Mouse (Mus musculus) embryonic facial prominence, embryonic 14.5 days (tissue): ENCODE data around the gene Als2cr12. TPM values are rescaled to one million over a fixed set of nuclear protein-coding genes. Genes with fewer than 3 reads are reported as not detected.

ENCODE experiments used
- ATAC-seq: fragments of 200-750 bp; cut with Nextera tagmentation; 2 replicates; pipeline ENCODE4 v1.8.0; 2017; ENCODE audit warnings: low read depth, moderate number of reproducible peaks, moderate TSS enrichment
- DNase-seq: peaks from one replicate; pipeline ENCODE4 v3.0.0-alpha.2; 2015; ENCODE audit warnings: low spot score
- H3K27ac ChIP-seq: fragments of 300-500 bp; sonication (generic); replicated peaks from 2 replicates; pipeline ENCODE4 v1.5.1; 2014; ENCODE audit warnings: low read depth, mild to moderate bottlenecking, low read length, moderate library complexity
- H3K27me3 ChIP-seq: fragments of 300-500 bp; sonication (generic); replicated peaks from 2 replicates; pipeline ENCODE4 v1.6.1; 2014; ENCODE audit warnings: low read length; ENCODE audit not compliant: control insufficient read depth, insufficient read depth
- H3K36me3 ChIP-seq: fragments of 300-500 bp; sonication (generic); 2 replicates; pipeline ENCODE4 v1.6.1; 2014; ENCODE audit warnings: low read length, mixed read lengths; ENCODE audit not compliant: control insufficient read depth, insufficient read depth
- H3K4me1 ChIP-seq: fragments of 300-500 bp; sonication (generic); 2 replicates; pipeline ENCODE4 v1.6.1; 2014; ENCODE audit warnings: antibody characterized with exemption, low read length; ENCODE audit not compliant: control insufficient read depth, insufficient read depth
- H3K4me2 ChIP-seq: fragments of 300-500 bp; sonication (generic); 2 replicates; pipeline ENCODE4 v1.6.1; 2014; ENCODE audit warnings: low read depth, mild to moderate bottlenecking, low read length, moderate library complexity, mixed read lengths
- H3K4me3 ChIP-seq: fragments of 300-500 bp; sonication (generic); 2 replicates; pipeline ENCODE4 v1.5.1; 2014; ENCODE audit warnings: low read depth, mild to moderate bottlenecking, low read length
- H3K9ac ChIP-seq: fragments of 300-500 bp; sonication (generic); 2 replicates; pipeline ENCODE4 v1.6.1; 2014; ENCODE audit warnings: low read depth, mild to moderate bottlenecking, low read length, moderate library complexity, mixed read lengths
- H3K9me3 ChIP-seq: fragments of 300-500 bp; sonication (generic); 2 replicates; pipeline ENCODE4 v1.6.1; 2016; ENCODE audit warnings: low read length; ENCODE audit not compliant: control insufficient read depth
- WGBS: fragments of 180-500 bp; shearing (Covaris S2); extraction: QIAGEN DNeasy Blood & Tissue Kit; methylation state at CpG from one replicate; pipeline ENCODE4 v1.1.7; 2014; 5-methylcytosine and 5-hydroxymethylcytosine counted together
- polyA plus RNA-seq: library from polyadenylated mRNA; unstranded; fragments of >200 nt; fragmentation: Nextera tagmentation; extraction: Ambion mirVana; gene quantifications from 2 replicates; pipeline ENCODE4 v1.2.1, GENCODE M21; 2014

The Als2cr12 gene
- polyA plus RNA-seq, 1 experiment from 2014 or later, result 0.13 TPM

DNA sequence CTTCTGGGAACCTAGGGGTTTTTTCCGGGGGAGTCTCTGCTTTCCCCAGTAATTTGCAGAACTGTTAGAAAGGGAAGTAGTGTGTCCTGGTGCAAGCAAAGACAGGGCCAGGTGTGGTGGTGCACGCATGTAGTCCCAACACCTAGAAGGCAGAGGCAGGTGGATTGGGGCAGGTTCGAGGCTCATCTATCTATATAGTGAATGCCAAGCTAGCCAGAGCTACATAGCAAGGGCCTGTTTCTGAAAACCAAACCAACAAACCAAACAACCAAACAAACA, 32.7 kb upstream of the Als2cr12 start:
- ATAC-seq (no peak), DNase-seq (no peak)
- Histone ChIP-seq H3K27me3 (no peaks in the 10 kb centered on the region), H3K9ac (no peak overlapping the region), H3K4me1 (0 out of 2 replicates have a peak, but pooled peaks cover 4% of the 10 kb centered on the region), H3K27ac (no peak overlapping the region), H3K4me3 (no peak overlapping the region), H3K36me3 (peaks cover 41% of the 10 kb centered on the region), H3K4me2 (no peak overlapping the region), H3K9me3 (no peaks in the 10 kb centered on the region)
- WGBS, result 96% methylated on average over 3 of the region's 3 CpGs

DNA sequence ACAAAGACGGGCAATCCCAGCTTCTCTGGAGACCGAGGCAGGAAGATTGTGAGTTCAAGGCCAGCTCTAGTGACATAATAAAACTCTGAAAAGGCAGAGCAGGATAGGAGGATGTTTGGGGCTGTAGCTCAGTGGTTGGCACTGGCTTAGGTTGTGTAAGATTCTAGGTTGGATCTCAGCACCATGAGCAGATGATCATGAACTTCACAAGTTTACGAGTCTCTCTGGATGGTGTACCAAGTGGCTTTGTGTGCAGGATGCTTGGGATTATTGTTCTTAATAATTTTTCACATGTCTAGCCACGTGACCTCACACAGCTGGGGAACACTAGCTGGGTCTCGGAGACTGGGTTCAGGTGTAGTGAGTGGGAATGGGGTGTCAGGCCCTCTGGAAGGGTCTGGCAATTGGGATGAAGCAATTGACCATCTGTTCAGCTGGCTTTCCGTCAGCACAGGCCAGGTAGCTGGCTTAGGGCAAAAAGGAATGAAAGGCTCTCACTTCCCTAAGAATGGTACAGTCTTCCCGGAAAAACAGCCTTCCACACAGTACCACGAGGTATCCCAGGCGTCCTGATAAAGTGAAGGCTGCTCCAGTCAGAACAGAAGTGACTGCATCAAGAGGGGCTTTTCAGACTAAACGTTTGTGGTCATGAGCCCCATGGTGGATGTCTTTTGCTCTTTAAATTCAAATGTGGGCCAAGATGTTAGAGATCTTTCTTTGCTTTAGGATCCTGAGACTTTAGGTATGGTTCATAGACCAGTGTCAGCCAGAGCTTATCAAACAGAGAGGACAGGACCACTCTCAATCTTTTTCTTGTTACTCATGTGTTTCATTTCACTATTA, 32.2 kb upstream of the Als2cr12 start:
- 88% methylated on average over 10 of the region's 10 CpGs for WGBS
- no peak overlapping the region for H3K4me3 ChIP-seq
- DNase-seq (no peak), ATAC-seq (no peak)
- no peak overlapping the region for H3K9ac ChIP-seq
- H3K9me3 ChIP-seq, result no peaks in the 10 kb centered on the region
- 0 out of 2 replicates have a peak, but pooled peaks cover 4% of the 10 kb centered on the region for H3K4me1 ChIP-seq
- no peak overlapping the region for H3K27ac ChIP-seq
- peaks cover 41% of the 10 kb centered on the region for H3K36me3 ChIP-seq
- H3K4me2 ChIP-seq, result no peak overlapping the region
- H3K27me3 ChIP-seq, result no peaks in the 10 kb centered on the region

DNA sequence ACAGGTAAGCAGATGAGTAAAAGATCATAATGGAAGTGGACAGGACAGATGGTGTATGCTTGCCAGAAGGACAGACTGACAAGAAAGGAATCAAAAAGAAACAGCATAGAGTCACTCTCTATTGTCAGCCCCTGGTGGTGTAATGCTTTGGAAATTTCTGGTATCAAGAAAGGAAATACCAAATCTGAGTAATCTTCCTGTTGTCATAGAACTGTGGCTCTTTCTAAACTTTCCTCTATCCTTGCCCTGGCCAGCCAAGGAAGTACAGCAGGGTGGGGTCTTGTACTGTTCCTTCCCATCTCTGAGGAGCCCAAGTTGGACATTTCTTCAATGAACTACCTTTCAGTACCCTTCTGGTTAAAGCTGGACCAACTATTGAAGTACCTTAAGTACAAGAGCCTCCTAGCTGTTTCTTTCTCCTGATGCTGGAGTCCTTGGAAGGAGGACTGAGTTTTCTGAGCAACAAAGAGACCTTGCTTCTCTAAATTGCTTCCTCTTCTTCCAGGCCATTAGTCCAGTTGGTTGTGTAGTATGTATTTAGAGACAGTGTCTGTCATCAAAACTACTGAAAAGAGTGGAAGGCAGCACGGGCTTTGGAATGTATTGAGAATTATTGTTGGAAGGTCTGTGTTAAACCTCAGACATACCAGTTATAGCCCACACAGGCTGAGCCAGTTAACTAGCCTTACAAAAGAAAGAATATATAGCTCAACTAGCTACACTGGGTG, 31.4 kb upstream of the Als2cr12 start:
- no peak overlapping the region for H3K4me3 ChIP-seq
- ATAC-seq, result no peak
- no peaks in the 10 kb centered on the region for H3K27me3 ChIP-seq
- no peak overlapping the region for H3K9ac ChIP-seq
- H3K27ac ChIP-seq, result no peak overlapping the region
- no peak overlapping the region for H3K4me2 ChIP-seq
- 82% methylated on average over 1 of the region's 1 CpGs for WGBS
- H3K4me1 ChIP-seq, result 0 out of 2 replicates have a peak, but pooled peaks cover 4% of the 10 kb centered on the region
- peaks cover 41% of the 10 kb centered on the region for H3K36me3 ChIP-seq
- no peaks in the 10 kb centered on the region for H3K9me3 ChIP-seq
- no peak for DNase-seq

DNA sequence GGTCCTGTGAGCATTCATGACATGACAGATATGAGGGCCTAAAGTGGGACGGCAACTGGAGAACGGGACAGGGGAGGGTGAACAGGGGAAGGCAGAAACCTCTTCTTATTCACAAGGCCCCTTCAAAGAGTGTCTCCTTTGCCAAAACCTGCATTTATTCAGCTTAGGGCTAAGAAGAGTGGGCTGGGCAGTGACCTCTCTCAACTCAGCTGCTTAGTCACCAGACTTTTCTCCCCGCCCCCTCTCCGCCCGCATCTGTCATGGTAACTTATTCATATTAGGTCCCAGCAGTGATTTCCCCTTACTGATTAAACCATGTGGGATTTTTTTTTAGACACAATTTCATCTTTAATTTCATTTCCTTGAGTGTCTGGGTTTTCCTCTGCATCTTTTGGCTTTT, 30.0 kb upstream of the Als2cr12 start:
- Histone ChIP-seq H3K27ac (no peak overlapping the region), H3K9ac (no peak overlapping the region), H3K4me2 (no peak overlapping the region), H3K9me3 (no peaks in the 10 kb centered on the region), H3K36me3 (peaks cover 39% of the 10 kb centered on the region), H3K4me1 (0 out of 2 replicates have a peak, but pooled peaks cover 4% of the 10 kb centered on the region), H3K4me3 (no peak overlapping the region), H3K27me3 (no peaks in the 10 kb centered on the region)
- ATAC-seq, result no peak
- WGBS, result 81% methylated on average over 5 of the region's 5 CpGs
- no peak for DNase-seq

DNA sequence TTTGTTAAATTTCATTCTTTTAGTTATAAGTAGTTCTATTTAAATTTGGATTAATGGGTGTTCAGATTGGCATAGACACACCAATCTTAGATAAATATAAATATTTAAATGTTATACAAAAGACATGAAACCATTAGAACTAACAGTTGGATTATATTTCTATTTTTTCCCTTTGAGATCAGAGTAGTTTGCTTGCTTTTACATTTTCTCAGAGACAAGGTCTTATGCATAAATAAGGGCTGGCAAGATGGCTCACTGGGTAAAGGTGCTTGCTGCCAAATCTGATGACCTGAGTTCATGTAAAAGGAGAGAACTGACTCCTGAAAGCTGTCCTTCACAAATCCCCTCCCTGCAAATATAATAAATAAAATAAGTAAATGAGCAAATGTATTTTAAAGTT, 29.3 kb upstream of the Als2cr12 start:
- H3K36me3 ChIP-seq, result peaks cover 35% of the 10 kb centered on the region
- no peaks in the 10 kb centered on the region for H3K9me3 ChIP-seq
- no peak overlapping the region for H3K27ac ChIP-seq
- DNase-seq (no peak), ATAC-seq (no peak)
- 0 out of 2 replicates have a peak, but pooled peaks cover 4% of the 10 kb centered on the region for H3K4me1 ChIP-seq
- no peak overlapping the region for H3K4me3 ChIP-seq
- H3K27me3 ChIP-seq, result no peaks in the 10 kb centered on the region
- no peak overlapping the region for H3K4me2 ChIP-seq
- H3K9ac ChIP-seq, result no peak overlapping the region

DNA sequence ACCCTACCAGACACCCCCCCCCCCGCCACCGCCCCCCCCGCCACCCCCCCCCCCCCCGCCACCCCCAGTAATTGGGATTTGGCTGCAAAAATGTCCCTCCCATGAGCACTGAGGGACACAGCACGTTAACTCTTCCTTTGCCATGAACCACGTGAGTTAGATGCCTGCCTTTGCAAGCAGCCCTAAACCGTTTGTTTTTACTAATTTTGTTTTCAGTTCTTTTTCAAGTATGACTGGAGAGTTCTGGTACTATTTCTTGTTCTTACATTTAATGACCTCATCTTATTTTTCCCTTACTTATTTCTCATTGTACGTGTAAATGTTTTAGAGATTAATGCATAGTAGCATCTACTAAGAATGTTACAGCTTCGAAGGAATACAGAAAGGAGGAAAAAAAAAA, 28.7 kb upstream of the Als2cr12 start:
- no peak for DNase-seq
- 53% methylated on average over 5 of the region's 9 CpGs for WGBS
- ATAC-seq, result no peak
- Histone ChIP-seq H3K27ac (no peak overlapping the region), H3K9ac (no peak overlapping the region), H3K4me2 (peak overlapping the region; percentile 18; the same call in 1 of the 2 replicates), H3K4me1 (0 out of 2 replicates have a peak, but pooled peaks cover 4% of the 10 kb centered on the region), H3K27me3 (no peaks in the 10 kb centered on the region), H3K9me3 (no peaks in the 10 kb centered on the region), H3K36me3 (peaks cover 30% of the 10 kb centered on the region), H3K4me3 (no peak overlapping the region)

DNA sequence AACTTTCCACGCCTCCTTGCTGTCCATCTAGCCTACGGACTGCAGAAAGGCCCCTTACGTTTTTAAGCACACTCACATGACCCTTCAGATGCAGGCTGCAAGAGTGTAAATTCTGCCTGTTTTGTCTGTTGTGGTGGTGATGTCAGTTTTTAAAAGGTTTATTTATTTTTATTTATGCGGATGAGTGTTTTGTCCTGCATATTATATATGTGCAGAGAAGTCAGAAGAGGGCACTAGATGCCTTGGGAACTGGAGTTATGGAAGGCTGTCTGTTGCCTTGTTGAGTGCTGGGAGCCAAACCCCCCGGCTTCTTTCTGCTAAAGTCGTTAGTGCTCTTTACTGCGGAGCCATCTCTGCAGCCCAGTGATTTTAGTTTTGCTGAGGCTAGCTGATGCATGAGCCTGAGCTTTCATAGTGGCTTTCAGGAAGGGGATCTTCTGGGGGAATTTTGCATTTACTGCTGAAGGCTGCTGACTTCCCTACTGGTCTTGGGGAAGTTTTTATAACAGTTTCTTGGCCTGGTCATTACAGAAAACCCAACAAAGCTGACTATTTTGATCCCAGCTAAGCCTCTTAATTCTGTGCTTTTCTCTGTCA, 28.1 kb upstream of the Als2cr12 start:
- WGBS, result 48% methylated on average over 7 of the region's 7 CpGs
- peak overlapping the region; percentile 10; the same call in 1 of the 2 replicates for H3K27ac ChIP-seq
- no peak overlapping the region for H3K4me3 ChIP-seq
- H3K27me3 ChIP-seq, result no peaks in the 10 kb centered on the region
- H3K9ac ChIP-seq, result no peak overlapping the region
- 0 out of 2 replicates have a peak, but pooled peaks cover 4% of the 10 kb centered on the region for H3K4me1 ChIP-seq
- H3K36me3 ChIP-seq, result peaks cover 28% of the 10 kb centered on the region
- H3K4me2 ChIP-seq, result peak overlapping the region; percentile 18; the same call in 1 of the 2 replicates
- peak; percentile 13 for DNase-seq
- H3K9me3 ChIP-seq, result no peaks in the 10 kb centered on the region
- no peak for ATAC-seq

DNA sequence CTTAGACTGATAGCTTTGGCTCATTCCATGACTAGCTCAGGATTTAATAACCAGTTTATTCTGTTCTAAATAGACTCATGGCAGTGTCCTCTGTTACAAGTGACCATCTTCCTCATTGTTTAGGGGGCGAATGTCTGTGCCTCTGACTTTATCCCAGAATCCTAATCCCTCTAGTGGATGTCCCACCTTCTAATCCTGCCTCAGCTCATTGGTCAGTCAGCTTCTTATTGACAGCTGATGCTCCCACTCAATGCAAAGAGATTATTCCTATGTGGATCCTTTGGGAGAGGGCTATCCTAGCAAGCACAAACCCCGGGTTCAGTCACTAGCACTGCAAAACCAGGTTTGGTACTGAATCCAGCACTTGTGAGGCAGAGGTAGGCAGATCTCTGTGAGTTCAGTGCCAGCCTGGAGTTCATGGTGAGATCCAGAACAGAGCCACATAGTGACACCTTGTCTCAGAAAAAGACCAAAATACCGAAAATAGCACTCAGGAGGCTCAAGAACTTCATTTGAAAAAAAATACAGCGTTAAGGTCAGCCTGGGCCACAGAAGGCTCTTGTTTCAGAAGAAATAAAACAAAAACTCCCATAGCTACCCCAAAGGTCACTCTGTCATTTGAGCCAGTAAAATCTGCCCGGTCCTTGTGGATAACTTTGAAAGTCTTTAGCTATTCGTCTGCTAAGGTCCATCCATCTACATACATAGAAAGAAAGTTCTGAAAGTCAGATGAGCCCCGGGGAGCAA, 27.4 kb upstream of the Als2cr12 start:
- ATAC-seq, result no peak
- Histone ChIP-seq H3K36me3 (peaks cover 25% of the 10 kb centered on the region), H3K9ac (no peak overlapping the region), H3K27me3 (no peaks in the 10 kb centered on the region), H3K4me1 (0 out of 2 replicates have a peak, but pooled peaks cover 4% of the 10 kb centered on the region), H3K27ac (no peak overlapping the region), H3K4me3 (no peak overlapping the region), H3K9me3 (no peaks in the 10 kb centered on the region), H3K4me2 (no peak overlapping the region)
- WGBS, result 56% methylated on average over 7 of the region's 7 CpGs
- no peak for DNase-seq
